Mouse (Mus musculus) megakaryocyte, embryonic 14.5 days (primary cell): Measurements from ENCODE around the gene Cir1.

Experiments used
- FLI1 ChIP-seq: IDR thresholded peaks from 2 replicates; pipeline ENCODE4 v1.6.1; 2012; ENCODE audit warnings: low read length, inconsistent platforms, mixed read lengths
- GATA1 ChIP-seq: IDR thresholded peaks from 3 replicates; pipeline ENCODE4 v1.6.1; 2012; ENCODE audit warnings: mixed read lengths, low read length, inconsistent platforms, borderline replicate concordance

DNA sequence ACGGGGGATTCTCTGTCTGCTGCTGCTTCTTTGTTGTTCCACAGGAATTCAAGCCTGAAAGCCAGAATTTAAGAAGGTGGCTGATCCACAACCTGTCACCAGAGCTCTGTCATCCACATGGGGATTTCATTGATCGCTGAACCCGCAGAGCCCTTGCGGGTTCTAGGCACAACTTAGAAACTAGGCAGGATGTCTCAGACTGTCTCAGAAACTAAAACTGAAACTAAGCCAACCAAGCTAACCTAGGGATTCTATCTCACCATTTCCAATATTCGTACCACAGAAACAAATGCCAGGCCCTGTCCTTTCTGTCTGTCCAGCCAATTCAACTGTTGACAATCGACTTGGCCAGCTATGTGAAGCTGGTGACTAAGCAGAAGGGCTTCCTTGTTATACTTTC, 35.7 kb upstream of the Cir1 start:
- no peak for TF ChIP-seq GATA1
- no peak for TF ChIP-seq FLI1
